Mouse (Mus musculus) cerebellum, adult 9-11 months (tissue): ENCODE results near the gene Arhgdib.
"Not testable (repeated sequence)": the region's sequence is repeated elsewhere in the genome, so short reads cannot be mapped to it uniquely, and the experiment has no call there.

Experiments used
- DNase-seq: peaks from one replicate; pipeline ENCODE4 v3.0.0; 2022

Gene Arhgdib

GRCm38 (mm10) chr6:136917885-136918284, 23.8 kb downstream of the Arhgdib start:
- no peak for DNase-seq

- no peak for DNase-seq
These were observed 25.8 kb downstream of the Arhgdib start for GRCm38 (mm10) chr6:136915721-136916395.

DNA sequence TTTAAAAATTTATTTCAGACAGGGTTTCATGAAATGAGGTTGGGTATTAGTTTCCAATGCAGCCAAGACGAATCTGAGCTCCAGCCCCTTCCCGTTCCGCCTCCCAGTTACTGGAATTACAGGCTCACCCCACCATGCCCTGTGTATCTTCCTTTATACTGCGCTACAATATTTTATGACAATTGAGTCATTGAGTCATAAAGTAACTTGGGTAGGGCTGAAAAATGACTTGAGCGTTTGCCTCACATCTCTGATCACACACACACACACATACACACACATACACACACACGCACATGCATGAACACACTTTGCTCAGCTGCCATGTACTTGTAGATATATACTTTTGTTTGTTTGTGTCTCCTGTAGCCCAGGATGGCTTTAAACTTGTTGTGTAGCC, 27.5 kb downstream of the Arhgdib start:
- no peak for DNase-seq

- DNase-seq: no peak
These were observed 28.1 kb downstream of the Arhgdib start for GRCm38 (mm10) chr6:136913384-136914126.

- no peak for DNase-seq
These were observed 28.9 kb downstream of the Arhgdib start for GRCm38 (mm10) chr6:136912751-136913265.

GRCm38 (mm10) chr6:136910247-136910890, 31.3 kb downstream of the Arhgdib start:
- DNase-seq: no peak

DNA sequence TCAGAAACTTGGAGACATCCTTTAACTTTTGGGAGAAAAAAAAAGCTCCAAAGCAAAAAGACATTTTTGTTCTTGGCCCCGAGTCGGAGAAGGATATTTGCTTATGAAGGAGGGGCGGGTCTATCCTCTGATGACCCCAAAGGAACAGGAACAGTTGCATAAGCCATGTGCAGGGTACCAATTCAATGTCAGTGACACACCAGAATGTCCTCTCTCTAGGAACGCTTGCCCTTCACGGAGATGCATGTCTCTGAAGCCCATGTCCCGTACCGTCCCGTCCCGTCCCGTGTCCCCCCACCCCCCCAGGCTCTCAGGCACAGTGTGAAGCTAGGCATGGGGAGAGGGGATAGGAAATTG, 34.8 kb downstream of the Arhgdib start:
- no peak for DNase-seq

GRCm38 (mm10) chr6:136906283-136906936, 35.3 kb downstream of the Arhgdib start:
- DNase-seq: no peak

GRCm38 (mm10) chr6:136903885-136904470, 37.7 kb downstream of the Arhgdib start:
- DNase-seq: no peak

DNA sequence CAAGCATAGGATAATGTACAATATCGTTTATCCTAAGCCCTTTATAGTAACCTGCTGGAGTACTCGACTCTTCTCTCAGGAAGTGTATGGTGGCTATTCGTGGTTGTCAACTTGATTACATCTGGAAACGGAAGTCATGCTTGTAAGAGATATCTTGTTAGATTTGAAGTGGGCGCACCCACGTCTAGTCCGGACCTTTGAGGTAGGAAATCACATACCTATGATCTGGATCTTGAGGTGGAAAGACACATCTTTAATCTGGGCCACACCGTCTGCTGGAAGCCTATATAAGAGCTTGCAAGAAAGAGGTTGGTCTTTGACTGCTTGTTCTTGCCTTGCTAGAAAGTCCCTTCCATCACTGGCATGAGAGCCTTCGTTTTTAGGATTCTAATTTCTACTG, 39.2 kb downstream of the Arhgdib start:
- DNase-seq: no peak

- no peak for DNase-seq
These were observed 40.7 kb downstream of the Arhgdib start for GRCm38 (mm10) chr6:136901010-136901409.

GRCm38 (mm10) chr6:136900369-136901009, 41.2 kb downstream of the Arhgdib start:
- DNase-seq: no peak

- DNase-seq: no peak
These were observed 42.7 kb downstream of the Arhgdib start for GRCm38 (mm10) chr6:136898954-136899353.

GRCm38 (mm10) chr6:136898222-136898621, 43.5 kb downstream of the Arhgdib start:
- DNase-seq: no peak

GRCm38 (mm10) chr6:136897789-136898188, 43.9 kb downstream of the Arhgdib start:
- no peak for DNase-seq

- no peak for DNase-seq
These were observed 47.0 kb downstream of the Arhgdib start for GRCm38 (mm10) chr6:136894532-136895339.

DNA sequence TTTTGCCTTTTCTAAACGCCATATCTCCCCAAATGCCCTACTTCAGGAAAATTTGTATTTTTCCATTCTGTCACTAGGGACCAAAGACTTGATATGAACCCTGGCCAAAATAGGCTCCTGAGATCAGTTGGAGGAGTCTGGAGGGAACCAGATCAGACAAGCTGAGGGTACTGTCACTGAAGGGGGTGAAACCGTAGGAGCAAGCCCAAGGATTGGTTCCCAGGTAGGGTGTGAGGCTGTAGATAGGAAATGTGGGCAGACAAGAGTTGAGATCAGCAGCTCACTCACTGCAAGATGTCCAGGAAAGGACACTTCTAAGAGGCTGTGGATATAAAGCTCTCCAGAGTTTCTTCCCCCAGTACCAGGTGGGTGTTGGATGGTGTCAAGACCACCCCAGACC, 49.7 kb downstream of the Arhgdib start:
- DNase-seq: no peak

- DNase-seq: no peak
These were observed 52.1 kb downstream of the Arhgdib start for GRCm38 (mm10) chr6:136889554-136889953.

- no peak for DNase-seq
These were observed 52.6 kb downstream of the Arhgdib start for GRCm38 (mm10) chr6:136889067-136889466.

- DNase-seq: no peak
These were observed 53.8 kb downstream of the Arhgdib start for GRCm38 (mm10) chr6:136887854-136888253.

DNA sequence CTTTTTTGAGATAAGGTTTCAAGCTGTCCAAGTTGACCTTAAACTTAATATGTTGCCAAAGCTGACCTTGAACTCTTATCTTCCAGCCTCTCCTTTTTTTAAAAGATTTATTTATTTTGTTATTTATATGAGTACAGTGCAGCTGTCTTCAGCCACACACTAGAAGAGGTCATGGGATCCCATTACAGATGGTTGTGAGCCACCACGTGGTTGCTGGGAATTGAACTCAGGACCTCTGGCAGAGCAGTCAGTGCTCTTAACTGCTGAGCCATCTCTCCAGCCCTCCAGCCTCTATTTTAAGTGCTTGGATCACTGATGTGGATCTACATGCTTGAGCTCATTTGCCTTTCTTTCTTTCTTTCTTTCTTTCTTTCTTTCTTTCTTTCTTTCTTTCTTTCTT, 56.9 kb downstream of the Arhgdib start:
- DNase-seq: not testable (repeated sequence)
